Mouse (Mus musculus) heart, embryonic 16.5 days (tissue): ENCODE measurements at regions not wholly inside any gene's neighbourhood (a gene's known extent, or its start where the extent isn't known, plus 50 kb on each side); places are given as distances from the start of the nearest gene placed in this dataset.

Experiments used
- ATAC-seq: fragments of 200-750 bp; cut with Nextera tagmentation; replicated peaks from 2 replicates; pipeline ENCODE4 v1.8.0; 2017; ENCODE audit warnings: moderate number of reproducible peaks; ENCODE audit not compliant: insufficient read depth, low FRiP score; ENCODE audit errors: extremely low read depth
- H3K27ac ChIP-seq: fragments of 300-500 bp; sonication (generic); 2 replicates; pipeline ENCODE4 v1.5.1; 2014; ENCODE audit warnings: mild to moderate bottlenecking, low read length, control low read depth, moderate library complexity
- H3K27me3 ChIP-seq: fragments of 300-500 bp; sonication (generic); 2 replicates; pipeline ENCODE4 v1.6.1; 2014; ENCODE audit warnings: low read length, mixed read lengths; ENCODE audit not compliant: control insufficient read depth, insufficient read depth
- H3K36me3 ChIP-seq: fragments of 300-500 bp; sonication (generic); 2 replicates; pipeline ENCODE4 v1.6.1; 2014; ENCODE audit not compliant: control insufficient read depth, insufficient read depth
- H3K4me1 ChIP-seq: fragments of 300-500 bp; sonication (generic); 2 replicates; pipeline ENCODE4 v1.6.1; 2014; ENCODE audit warnings: low read length, mixed read lengths; ENCODE audit not compliant: control insufficient read depth, insufficient read depth
- H3K4me2 ChIP-seq: fragments of 300-500 bp; sonication (generic); 2 replicates; pipeline ENCODE4 v1.6.1; 2014; ENCODE audit warnings: low read depth, mild to moderate bottlenecking, control low read depth, low read length
- H3K4me3 ChIP-seq: fragments of 300-500 bp; sonication (generic); 2 replicates; pipeline ENCODE4 v1.5.1; 2014; ENCODE audit warnings: mild to moderate bottlenecking, control low read depth, low read length
- H3K9ac ChIP-seq: fragments of 300-500 bp; sonication (generic); 2 replicates; pipeline ENCODE4 v1.6.1; 2014; ENCODE audit warnings: low read length, control low read depth
- H3K9me3 ChIP-seq: fragments of 300-500 bp; sonication (generic); replicated peaks from 2 replicates; pipeline ENCODE4 v1.6.1; 2016; ENCODE audit warnings: low read length; ENCODE audit not compliant: control insufficient read depth
- WGBS: fragments of 180-500 bp; shearing (Covaris S2); extraction: QIAGEN DNeasy Blood & Tissue Kit; methylation state at CpG from one replicate; pipeline ENCODE4 v1.1.7; 2014; 5-methylcytosine and 5-hydroxymethylcytosine counted together

GRCm38 (mm10) chr6:143439484-143439883, 272.5 kb downstream of the Etnk1 start:
- Histone ChIP-seq H3K27me3 (no peaks in the 10 kb centered on the region), H3K36me3 (no peaks in the 10 kb centered on the region), H3K9ac (no peak overlapping the region), H3K27ac (no peak overlapping the region), H3K9me3 (no peaks in the 10 kb centered on the region), H3K4me1 (no peaks in the 10 kb centered on the region), H3K4me2 (no peak overlapping the region), H3K4me3 (no peak overlapping the region)
- WGBS: 87% methylated on average over 10 of the region's 10 CpGs
- no peak for ATAC-seq

- H3K9ac ChIP-seq: no peak overlapping the region
- no peaks in the 10 kb centered on the region for H3K4me1 ChIP-seq
- H3K36me3 ChIP-seq: no peaks in the 10 kb centered on the region
- H3K9me3 ChIP-seq: no peaks in the 10 kb centered on the region
- no peak overlapping the region for H3K27ac ChIP-seq
- H3K4me3 ChIP-seq: no peak overlapping the region
- no peak for ATAC-seq
- no peak overlapping the region for H3K4me2 ChIP-seq
- WGBS: 75% methylated on average over 15 of the region's 15 CpGs
- no peaks in the 10 kb centered on the region for H3K27me3 ChIP-seq
These were observed 273.4 kb downstream of the Etnk1 start for GRCm38 (mm10) chr6:143440237-143440950.

GRCm38 (mm10) chr6:143442361-143442760, 275.3 kb downstream of the Etnk1 start:
- no peak overlapping the region for H3K4me3 ChIP-seq
- WGBS: 80% methylated on average over 8 of the region's 8 CpGs
- no peak for ATAC-seq
- no peaks in the 10 kb centered on the region for H3K36me3 ChIP-seq
- no peaks in the 10 kb centered on the region for H3K4me1 ChIP-seq
- no peak overlapping the region for H3K27ac ChIP-seq
- H3K27me3 ChIP-seq: no peaks in the 10 kb centered on the region
- H3K9ac ChIP-seq: no peak overlapping the region
- no peak overlapping the region for H3K4me2 ChIP-seq
- H3K9me3 ChIP-seq: no peaks in the 10 kb centered on the region

GRCm38 (mm10) chr6:143443446-143443845, 276.4 kb downstream of the Etnk1 start:
- Histone ChIP-seq H3K9ac (no peak overlapping the region), H3K9me3 (no peaks in the 10 kb centered on the region), H3K4me2 (no peak overlapping the region), H3K27ac (no peak overlapping the region), H3K4me1 (no peaks in the 10 kb centered on the region), H3K27me3 (no peaks in the 10 kb centered on the region), H3K36me3 (no peaks in the 10 kb centered on the region), H3K4me3 (no peak overlapping the region)
- ATAC-seq: no peak
- WGBS: 82% methylated on average over 6 of the region's 6 CpGs

- Histone ChIP-seq H3K4me3 (no peak overlapping the region), H3K4me2 (no peak overlapping the region), H3K9me3 (no peaks in the 10 kb centered on the region), H3K9ac (no peak overlapping the region), H3K27ac (no peak overlapping the region), H3K27me3 (no peaks in the 10 kb centered on the region), H3K4me1 (no peaks in the 10 kb centered on the region), H3K36me3 (no peaks in the 10 kb centered on the region)
- no peak for ATAC-seq
- 84% methylated on average over 3 of the region's 3 CpGs for WGBS
These were observed 277.8 kb downstream of the Etnk1 start for GRCm38 (mm10) chr6:143444782-143445181.

- no peak overlapping the region for H3K27ac ChIP-seq
- H3K4me1 ChIP-seq: no peaks in the 10 kb centered on the region
- H3K4me2 ChIP-seq: no peak overlapping the region
- H3K9ac ChIP-seq: no peak overlapping the region
- WGBS: 64% methylated on average over 13 of the region's 13 CpGs
- H3K9me3 ChIP-seq: no peaks in the 10 kb centered on the region
- H3K4me3 ChIP-seq: no peak overlapping the region
- no peaks in the 10 kb centered on the region for H3K27me3 ChIP-seq
- no peaks in the 10 kb centered on the region for H3K36me3 ChIP-seq
- no peak for ATAC-seq
These were observed 279.0 kb downstream of the Etnk1 start for GRCm38 (mm10) chr6:143445834-143446552.

- no peak overlapping the region for H3K4me3 ChIP-seq
- no peak overlapping the region for H3K9ac ChIP-seq
- H3K4me1 ChIP-seq: no peaks in the 10 kb centered on the region
- no peak overlapping the region for H3K4me2 ChIP-seq
- no peak for ATAC-seq
- 0 out of 2 replicates have a peak, but pooled peaks cover 2% of the 10 kb centered on the region for H3K9me3 ChIP-seq
- H3K27ac ChIP-seq: no peak overlapping the region
- no peaks in the 10 kb centered on the region for H3K27me3 ChIP-seq
- 74% methylated on average over 5 of the region's 5 CpGs for WGBS
- no peaks in the 10 kb centered on the region for H3K36me3 ChIP-seq
These were observed 280.0 kb downstream of the Etnk1 start for GRCm38 (mm10) chr6:143447060-143447459.

GRCm38 (mm10) chr6:143449071-143449470, 282.1 kb downstream of the Etnk1 start:
- no peaks in the 10 kb centered on the region for H3K36me3 ChIP-seq
- no peaks in the 10 kb centered on the region for H3K4me1 ChIP-seq
- no peak overlapping the region for H3K4me3 ChIP-seq
- WGBS: 42% methylated on average over 4 of the region's 4 CpGs
- no peaks in the 10 kb centered on the region for H3K27me3 ChIP-seq
- no peak overlapping the region for H3K4me2 ChIP-seq
- no peak overlapping the region for H3K9ac ChIP-seq
- no peak overlapping the region for H3K27ac ChIP-seq
- no peak for ATAC-seq
- H3K9me3 ChIP-seq: peaks cover 7% of the 10 kb centered on the region; the same call in 1 of the 2 replicates

GRCm38 (mm10) chr6:143451869-143452268, 284.8 kb downstream of the Etnk1 start:
- no peak for ATAC-seq
- 86% methylated on average over 6 of the region's 6 CpGs for WGBS
- H3K36me3 ChIP-seq: no peaks in the 10 kb centered on the region
- peaks cover 7% of the 10 kb centered on the region; the same call in 1 of the 2 replicates for H3K9me3 ChIP-seq
- no peaks in the 10 kb centered on the region for H3K27me3 ChIP-seq
- H3K27ac ChIP-seq: no peak overlapping the region
- H3K4me2 ChIP-seq: no peak overlapping the region
- H3K4me3 ChIP-seq: no peak overlapping the region
- no peaks in the 10 kb centered on the region for H3K4me1 ChIP-seq
- no peak overlapping the region for H3K9ac ChIP-seq
